Comparison of ENCODE assay signal across 9 mouse cellular contexts in the genomic region with DNA sequence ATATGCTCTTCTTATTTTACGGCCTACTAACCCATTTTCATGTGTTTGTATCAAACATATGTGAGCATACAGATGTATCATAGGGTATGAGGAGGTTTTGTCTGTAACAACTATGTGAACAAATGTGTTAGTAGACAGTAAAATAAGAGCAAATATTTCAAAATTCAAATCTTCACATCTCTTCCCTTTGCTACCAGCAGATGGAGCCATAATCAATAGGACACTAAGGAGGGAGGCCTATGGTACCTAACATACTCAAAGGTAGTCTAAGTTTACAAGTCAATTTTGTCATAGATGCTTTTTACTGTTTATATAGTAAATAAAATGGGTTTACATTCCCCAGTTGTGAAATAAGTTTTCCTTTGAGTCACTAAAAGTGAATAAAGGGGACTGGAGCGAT.
A peak's percentile ranks its signal among the peaks of the same experiment; 100 is the strongest.
DNase-seq lines count a peak whose midpoint lies in the region; ATAC-seq and TF ChIP-seq lines count a peak whose summit lies in the region.
"Had no signal": no experiment of that assay in that cellular context is flagged by ENCODE, and none has a peak within 500 bp of the region (broad histone marks: within the 10 kb centered on the region; RNA-seq: fewer than 3 reads in every experiment).

No protein-coding gene starts in this region.

- no peak overlapping the region for H3K4me2 ChIP-seq in lung, postnatal 0 days (replicated peaks; ENCODE audit: low read depth, low read length)
- H3K4me2 ChIP-seq: liver, embryonic 13.5 days had no signal

- no peak for TF ChIP-seq EP300 in lung, postnatal 0 days (IDR thresholded peaks at IDR 0.05)

- H3K27me3 ChIP-seq in lung, postnatal 0 days (replicated peaks; ENCODE audit: insufficient read depth, low read length), result no peaks in the 10 kb centered on the region
- H3K27me3 ChIP-seq: liver, embryonic 13.5 days had no signal

- peak; percentile 80 for TF ChIP-seq CTCF in lung, postnatal 0 days (IDR thresholded peaks at IDR 0.05)

- no peak overlapping the region for H3K27ac ChIP-seq in lung, postnatal 0 days (ENCODE audit: low read length)
- H3K27ac ChIP-seq: liver, embryonic 13.5 days had no signal

- no peaks in the 10 kb centered on the region for H3K36me3 ChIP-seq in lung, postnatal 0 days (ENCODE audit: insufficient read depth, low read length)
- H3K36me3 ChIP-seq: liver, embryonic 13.5 days had no signal

- DNase-seq in cerebellum, adult 18-20 months, result peak; percentile 18 to 32
- DNase-seq in cerebellum, adult 9-11 months, result no peak
- DNase-seq in layer of hippocampus, adult 11-12 months (ENCODE audit: low spot score), result peak; percentile 51
- DNase-seq in layer of hippocampus, postnatal 25 days (ENCODE audit: extremely low spot score in 1 of 2, low spot score in 1 of 2), result no peak
- peak; percentile 21 for DNase-seq in MN1 (ENCODE audit: low spot score)
- peak; percentile 67 for DNase-seq in lung, postnatal 0 days (ENCODE audit: low spot score)
- no peak for DNase-seq in gastrocnemius, postnatal 10 days
- DNase-seq in heart, postnatal 4 days, result no peak
- DNase-seq: liver, embryonic 13.5 days had no signal

- H3K9me3 ChIP-seq in lung, postnatal 0 days (ENCODE audit: low read length), result no peaks in the 10 kb centered on the region
- H3K9me3 ChIP-seq: liver, embryonic 13.5 days had no signal

- no peak overlapping the region for H3K4me3 ChIP-seq in lung, postnatal 0 days (ENCODE audit: low read depth, low read length)
- H3K4me3 ChIP-seq: liver, embryonic 13.5 days had no signal

- no peaks in the 10 kb centered on the region for H3K4me1 ChIP-seq in lung, postnatal 0 days (ENCODE audit: insufficient read depth, low read depth, low read length)
- H3K4me1 ChIP-seq: liver, embryonic 13.5 days had no signal

- H3K9ac ChIP-seq in lung, postnatal 0 days (replicated peaks; ENCODE audit: low read depth), result no peak overlapping the region
- H3K9ac ChIP-seq: liver, embryonic 13.5 days had no signal

- no peak for ATAC-seq in lung, postnatal 0 days

- 97% methylated on average over 2 of the region's 2 CpGs for WGBS in lung, postnatal 0 days

Comparison
In these comparisons a context has a peak if more than half of its experiments do, and no peak if none do; other contexts are left out.
1. DNase-seq: peak in cerebellum, adult 18-20 months (2 of 2), layer of hippocampus, adult 11-12 months (single experiment), MN1 (single experiment) and lung, postnatal 0 days (single experiment); none in cerebellum, adult 9-11 months (single experiment), layer of hippocampus, postnatal 25 days (0 of 2), gastrocnemius, postnatal 10 days (single experiment) and heart, postnatal 4 days (single experiment).